Mouse (Mus musculus) layer of hippocampus, postnatal 14 days (tissue): ENCODE results near the gene Lmtk2. TPM values are rescaled to one million over a fixed set of nuclear protein-coding genes. Genes with fewer than 3 reads are reported as not detected.

ENCODE experiments used
- DNase-seq, 2 experiments: peaks; one replicate each; pipeline ENCODE4 v3.0.0; 2021 to 2022; ENCODE audit warnings: low spot score in 2 of 2, mixed read lengths in 1 of 2
- total RNA-seq, 2 experiments: library from RNA; stranded (reverse); gene quantifications; 2 replicates each; pipeline ENCODE4 v1.2.3; 2021

Lmtk2 gene
- total RNA-seq, 2 experiments from 2014 or later = 84.9 to 88.4 TPM

GRCm38 (mm10) chr5:144207478-144207877, 107.2 kb downstream of the Lmtk2 start:
- peak; percentile 49 to 55 for DNase-seq

GRCm38 (mm10) chr5:144214453-144214852, 114.2 kb downstream of the Lmtk2 start:
- peak in 1 of 2 experiments; percentile 46 for DNase-seq

GRCm38 (mm10) chr5:144215992-144216391, 115.8 kb downstream of the Lmtk2 start:
- DNase-seq = no peak

GRCm38 (mm10) chr5:144218061-144218460, 117.8 kb downstream of the Lmtk2 start:
- DNase-seq = no peak

GRCm38 (mm10) chr5:144219306-144219705, 119.1 kb downstream of the Lmtk2 start:
- no peak for DNase-seq

- DNase-seq = no peak
Measured at GRCm38 (mm10) chr5:144219936-144220335, 119.7 kb downstream of the Lmtk2 start.

GRCm38 (mm10) chr5:144221305-144221704, 121.1 kb downstream of the Lmtk2 start:
- no peak for DNase-seq

GRCm38 (mm10) chr5:144222811-144223502, 122.7 kb downstream of the Lmtk2 start:
- DNase-seq = peak; percentile 27 to 39

GRCm38 (mm10) chr5:144223503-144223862, 123.2 kb downstream of the Lmtk2 start, which contains the start of gene Tecpr1:
Gene Tecpr1, minus strand, starts transcription at chr5:144223615.
- DNase-seq = peak; percentile 93 to 96

GRCm38 (mm10) chr5:144223899-144224816, 123.9 kb downstream of the Lmtk2 start:
- DNase-seq = no peak

- no peak for DNase-seq
Measured at GRCm38 (mm10) chr5:144226220-144226619, 126.0 kb downstream of the Lmtk2 start.

GRCm38 (mm10) chr5:144230216-144230615, 130.0 kb downstream of the Lmtk2 start:
- no peak for DNase-seq

- DNase-seq = no peak
Measured at GRCm38 (mm10) chr5:144231410-144231809, 131.2 kb downstream of the Lmtk2 start.

GRCm38 (mm10) chr5:144232531-144232930, 132.3 kb downstream of the Lmtk2 start:
- DNase-seq = no peak

GRCm38 (mm10) chr5:144234222-144234621, 134.0 kb downstream of the Lmtk2 start:
- no peak for DNase-seq

- DNase-seq = peak; percentile 47 to 87
Measured at GRCm38 (mm10) chr5:144234714-144235113, 134.5 kb downstream of the Lmtk2 start.

Other genes with a start within 250 kb of the Lmtk2 start
- gene Ankrd61, start 202.8 kb upstream of the Lmtk2 start, total RNA-seq = under 1 TPM; 0.18 to 0.43 TPM
- gene Aimp2, start 190.6 kb upstream of the Lmtk2 start, total RNA-seq = 10 to 100 TPM; 30.3 to 39.7 TPM
- 10 to 100 TPM; 19.0 to 21.9 TPM for gene Pms2, start 190.5 kb upstream of the Lmtk2 start, total RNA-seq
- 1 to 10 TPM; 1.5 to 1.9 TPM for gene Gm42421, start 172.3 kb upstream of the Lmtk2 start, total RNA-seq
- gene Rsph10b, start 167.4 kb upstream of the Lmtk2 start, total RNA-seq = 1 to 10 TPM; 3.0 to 5.4 TPM
- gene Ccz1, start 85.6 kb upstream of the Lmtk2 start, total RNA-seq = 10 to 100 TPM; 41.2 to 44.7 TPM
- not detected for gene Ocm, start 73.8 kb upstream of the Lmtk2 start, total RNA-seq
- under 1 TPM in 1 of 2 experiments, not detected in 1; 0.45 TPM for gene Bhlha15, start 89.8 kb downstream of the Lmtk2 start, total RNA-seq
- 100 to 1,000 TPM in 1 of 2 experiments, 10 to 100 TPM in 1; 94.5 to 104 TPM for gene Tecpr1, start 123.2 kb downstream of the Lmtk2 start, total RNA-seq
- gene Bri3, start 144.0 kb downstream of the Lmtk2 start, total RNA-seq = 10 to 100 TPM; 57.5 to 62.3 TPM